28 mouse cellular contexts compared by ENCODE assay signal in genomic region chr3:107597134-107597533, GRCm38 (mm10). TPM values are rescaled to one million over a fixed set of nuclear protein-coding genes. Genes with fewer than 3 reads are reported as not detected.
DNase-seq lines count a peak whose midpoint lies in the region; ATAC-seq and TF ChIP-seq lines count a peak whose summit lies in the region.
"Had no signal": no experiment of that assay in that cellular context is flagged by ENCODE, and none has a peak within 500 bp of the region (broad histone marks: within the 10 kb centered on the region; RNA-seq: fewer than 3 reads in every experiment).

No protein-coding gene starts in this region.

- H3K9me3 ChIP-seq in forebrain, embryonic 11.5 days (ENCODE audit: control insufficient read depth, low read length), result no peaks in the 10 kb centered on the region
- H3K9me3 ChIP-seq in forebrain, postnatal 0 days (ENCODE audit: low read length), result no peaks in the 10 kb centered on the region
- no peaks in the 10 kb centered on the region for H3K9me3 ChIP-seq in intestine, embryonic 14.5 days (ENCODE audit: control insufficient read depth, low read length)
- no peaks in the 10 kb centered on the region for H3K9me3 ChIP-seq in intestine, embryonic 16.5 days (ENCODE audit: control insufficient read depth, low read length)
- H3K9me3 ChIP-seq in embryonic facial prominence, embryonic 12.5 days, result no peaks in the 10 kb centered on the region
- H3K9me3 ChIP-seq in limb, embryonic 13.5 days, result no peaks in the 10 kb centered on the region
- H3K9me3 ChIP-seq in stomach, postnatal 0 days (ENCODE audit: control insufficient read depth, low read length), result no peaks in the 10 kb centered on the region
- H3K9me3 ChIP-seq: heart, embryonic 15.5 days; hindbrain, embryonic 13.5 days; liver, embryonic 15.5 days; midbrain, embryonic 13.5 days; neural tube, embryonic 15.5 days had no signal

- TF ChIP-seq EP300 in stomach, postnatal 0 days (optimal IDR thresholded peaks at IDR 0.05), result no peak

- no peak overlapping the region for H3K9ac ChIP-seq in forebrain, embryonic 11.5 days (ENCODE audit: low read length)
- no peak overlapping the region for H3K9ac ChIP-seq in forebrain, postnatal 0 days
- no peak overlapping the region for H3K9ac ChIP-seq in intestine, embryonic 14.5 days (ENCODE audit: low read length)
- no peak overlapping the region for H3K9ac ChIP-seq in intestine, embryonic 16.5 days (ENCODE audit: low read depth, low read length)
- H3K9ac ChIP-seq in embryonic facial prominence, embryonic 12.5 days, result peak overlapping the region; percentile 35
- no peak overlapping the region for H3K9ac ChIP-seq in limb, embryonic 13.5 days
- no peak overlapping the region for H3K9ac ChIP-seq in stomach, postnatal 0 days (ENCODE audit: low read length)
- H3K9ac ChIP-seq: heart, embryonic 15.5 days; hindbrain, embryonic 13.5 days; liver, embryonic 15.5 days; midbrain, embryonic 13.5 days; neural tube, embryonic 15.5 days had no signal

- H3K4me1 ChIP-seq in forebrain, embryonic 11.5 days (replicated peaks; ENCODE audit: control insufficient read depth, insufficient read depth, low read length), result peaks cover 10% of the 10 kb centered on the region; the same call in 1 of the 2 replicates
- peaks cover 6% of the 10 kb centered on the region; the same call in 1 of the 2 replicates for H3K4me1 ChIP-seq in forebrain, postnatal 0 days (ENCODE audit: insufficient read depth)
- peaks cover 4% of the 10 kb centered on the region for H3K4me1 ChIP-seq in intestine, embryonic 14.5 days (replicated peaks; ENCODE audit: control insufficient read depth, insufficient read depth, low read length)
- H3K4me1 ChIP-seq in intestine, embryonic 16.5 days (ENCODE audit: control insufficient read depth, insufficient read depth, low read length), result peaks cover 12% of the 10 kb centered on the region
- peaks cover 27% of the 10 kb centered on the region for H3K4me1 ChIP-seq in embryonic facial prominence, embryonic 12.5 days
- H3K4me1 ChIP-seq in limb, embryonic 13.5 days, result peaks cover 56% of the 10 kb centered on the region
- no peaks in the 10 kb centered on the region for H3K4me1 ChIP-seq in stomach, postnatal 0 days (replicated peaks; ENCODE audit: control insufficient read depth, insufficient read depth)

- no peak for DNase-seq in forebrain, embryonic 11.5 days (ENCODE audit: low spot score)
- no peak for DNase-seq in forebrain, postnatal 0 days
- peak; percentile 66 for DNase-seq in intestine, embryonic 14.5 days (ENCODE audit: low spot score)
- DNase-seq in stomach, postnatal 0 days (ENCODE audit: low spot score), result no peak
- no peak for DNase-seq in adrenal gland, adult 2 months
- DNase-seq: adrenal gland, postnatal 36 days; gastrocnemius, postnatal 10 days; kidney, postnatal 25 days had no signal

- H3K4me3 ChIP-seq in forebrain, embryonic 11.5 days (ENCODE audit: low read depth, low read length), result no peak overlapping the region
- H3K4me3 ChIP-seq in forebrain, postnatal 0 days (ENCODE audit: low read depth, low read length), result no peak overlapping the region
- no peak overlapping the region for H3K4me3 ChIP-seq in intestine, embryonic 14.5 days (ENCODE audit: low read depth, low read length)
- H3K4me3 ChIP-seq in intestine, embryonic 16.5 days (ENCODE audit: low read length), result no peak overlapping the region
- H3K4me3 ChIP-seq in embryonic facial prominence, embryonic 12.5 days, result peak overlapping the region; percentile 58
- peak overlapping the region; percentile 54 for H3K4me3 ChIP-seq in limb, embryonic 13.5 days
- no peak overlapping the region for H3K4me3 ChIP-seq in stomach, postnatal 0 days (ENCODE audit: low read depth, low read length)
- H3K4me3 ChIP-seq: liver, embryonic 15.5 days; neural tube, embryonic 15.5 days had no signal

- H3K4me2 ChIP-seq in forebrain, embryonic 11.5 days (ENCODE audit: low read depth, low read length, severe bottlenecking), result peak overlapping the region; percentile 18; the same call in 1 of the 2 replicates
- no peak overlapping the region for H3K4me2 ChIP-seq in forebrain, postnatal 0 days (ENCODE audit: low read depth)
- no peak overlapping the region for H3K4me2 ChIP-seq in intestine, embryonic 14.5 days (ENCODE audit: low read length)
- H3K4me2 ChIP-seq in intestine, embryonic 16.5 days (ENCODE audit: low read depth, low read length), result no peak overlapping the region
- H3K4me2 ChIP-seq in embryonic facial prominence, embryonic 12.5 days (replicated peaks), result peak overlapping the region; percentile 77
- peak overlapping the region; percentile 86 for H3K4me2 ChIP-seq in limb, embryonic 13.5 days (replicated peaks)
- no peak overlapping the region for H3K4me2 ChIP-seq in stomach, postnatal 0 days (replicated peaks; ENCODE audit: low read depth)
- H3K4me2 ChIP-seq: hindbrain, embryonic 13.5 days; liver, embryonic 15.5 days; neural tube, embryonic 15.5 days had no signal

- WGBS in forebrain, embryonic 11.5 days, result 3% methylated on average over 21 of the region's 24 CpGs
- 2% methylated on average over 21 of the region's 24 CpGs for WGBS in forebrain, postnatal 0 days
- WGBS in intestine, embryonic 14.5 days, result 1% methylated on average over 21 of the region's 24 CpGs
- 2% methylated on average over 22 of the region's 24 CpGs for WGBS in intestine, embryonic 16.5 days
- WGBS in embryonic facial prominence, embryonic 12.5 days, result 3% methylated on average over 24 of the region's 24 CpGs
- WGBS in limb, embryonic 13.5 days, result 3% methylated on average over 21 of the region's 24 CpGs
- 6% methylated on average over 21 of the region's 24 CpGs for WGBS in stomach, postnatal 0 days

- TF ChIP-seq CTCF in forebrain, postnatal 0 days (IDR thresholded peaks at IDR 0.05; ENCODE audit: low read depth), result no peak
- no peak for TF ChIP-seq CTCF in stomach, postnatal 0 days (IDR thresholded peaks at IDR 0.05; ENCODE audit: low read depth)

- H3K27ac ChIP-seq in forebrain, embryonic 11.5 days (ENCODE audit: low read depth, low read length), result no peak overlapping the region
- H3K27ac ChIP-seq in forebrain, postnatal 0 days (ENCODE audit: low read depth, low read length), result no peak overlapping the region
- H3K27ac ChIP-seq in intestine, embryonic 14.5 days (ENCODE audit: low read depth), result no peak overlapping the region
- no peak overlapping the region for H3K27ac ChIP-seq in intestine, embryonic 16.5 days (ENCODE audit: low read length)
- 0 out of 2 replicates have a peak overlapping the region, but pooled peaks have one; percentile 90 for H3K27ac ChIP-seq in embryonic facial prominence, embryonic 12.5 days
- H3K27ac ChIP-seq in limb, embryonic 13.5 days, result no peak overlapping the region
- H3K27ac ChIP-seq in stomach, postnatal 0 days (replicated peaks), result no peak overlapping the region
- H3K27ac ChIP-seq: heart, embryonic 15.5 days; hindbrain, embryonic 13.5 days; liver, embryonic 15.5 days; midbrain, embryonic 13.5 days; neural tube, embryonic 15.5 days had no signal

- H3K36me3 ChIP-seq in forebrain, embryonic 11.5 days (ENCODE audit: control insufficient read depth, insufficient read depth, low read length), result no peaks in the 10 kb centered on the region
- H3K36me3 ChIP-seq in forebrain, postnatal 0 days (ENCODE audit: insufficient read depth), result no peaks in the 10 kb centered on the region
- H3K36me3 ChIP-seq in intestine, embryonic 14.5 days (ENCODE audit: control insufficient read depth, insufficient read depth, low read length), result no peaks in the 10 kb centered on the region
- no peaks in the 10 kb centered on the region for H3K36me3 ChIP-seq in intestine, embryonic 16.5 days (ENCODE audit: control insufficient read depth, insufficient read depth, low read length)
- no peaks in the 10 kb centered on the region for H3K36me3 ChIP-seq in embryonic facial prominence, embryonic 12.5 days
- no peaks in the 10 kb centered on the region for H3K36me3 ChIP-seq in limb, embryonic 13.5 days
- no peaks in the 10 kb centered on the region for H3K36me3 ChIP-seq in stomach, postnatal 0 days (ENCODE audit: control insufficient read depth, insufficient read depth, low read length)
- H3K36me3 ChIP-seq: G1E; heart, embryonic 15.5 days; hindbrain, embryonic 13.5 days; liver, embryonic 15.5 days; midbrain, embryonic 13.5 days; neural tube, embryonic 15.5 days had no signal

- ATAC-seq in forebrain, embryonic 11.5 days (replicated peaks; ENCODE audit: low FRiP score), result no peak
- ATAC-seq in forebrain, postnatal 0 days, result no peak
- no peak for ATAC-seq in intestine, embryonic 14.5 days (replicated peaks; ENCODE audit: low FRiP score, low TSS enrichment, low read depth)
- no peak for ATAC-seq in intestine, embryonic 16.5 days
- ATAC-seq in embryonic facial prominence, embryonic 12.5 days (ENCODE audit: insufficient number of reproducible peaks, insufficient read depth, low FRiP score, low TSS enrichment), result no peak
- ATAC-seq in limb, embryonic 13.5 days (ENCODE audit: low FRiP score, low read depth), result no peak
- ATAC-seq in stomach, postnatal 0 days (ENCODE audit: low FRiP score, low TSS enrichment), result no peak
- ATAC-seq: inflammation-experienced regulatory T-cells, adult 6 months; lung, postnatal 0 days; midbrain, embryonic 13.5 days had no signal

- H3K27me3 ChIP-seq in forebrain, embryonic 11.5 days (ENCODE audit: control insufficient read depth, insufficient read depth, low read length), result peaks cover 75% of the 10 kb centered on the region
- H3K27me3 ChIP-seq in forebrain, postnatal 0 days (ENCODE audit: insufficient read depth, low read length), result peaks cover 71% of the 10 kb centered on the region
- H3K27me3 ChIP-seq in intestine, embryonic 14.5 days (replicated peaks; ENCODE audit: control insufficient read depth, insufficient read depth, low read length), result peaks cover 93% of the 10 kb centered on the region
- H3K27me3 ChIP-seq in intestine, embryonic 16.5 days (replicated peaks; ENCODE audit: control insufficient read depth, insufficient read depth, low read length), result peaks cover 81% of the 10 kb centered on the region
- H3K27me3 ChIP-seq in embryonic facial prominence, embryonic 12.5 days, result peaks cover 73% of the 10 kb centered on the region
- peaks cover 74% of the 10 kb centered on the region for H3K27me3 ChIP-seq in limb, embryonic 13.5 days
- H3K27me3 ChIP-seq in stomach, postnatal 0 days (ENCODE audit: control insufficient read depth, insufficient read depth, low read length), result peaks cover 21% of the 10 kb centered on the region

RNA-seq across cellular contexts. Expression of gene Alx3, which starts 2.3 kb away (rescaled TPM):
- polyA plus RNA-seq in forebrain, embryonic 11.5 days (2014; fragmentation: Nextera tagmentation; extraction: Ambion mirVana), result 14.7 and 16.9 TPM in 2 replicates
- 2.2 and 3.3 TPM in 2 replicates for total RNA-seq in forebrain, postnatal 0 days (2014; rRNA removed)
- polyA plus RNA-seq in forebrain, postnatal 0 days (2015; fragmentation: Nextera tagmentation; extraction: Ambion mirVana), result 3.7 and 5.2 TPM in 2 replicates
- not detected in 2 replicates for polyA plus RNA-seq in intestine, embryonic 14.5 days (2014; fragmentation: Nextera tagmentation; extraction: Ambion mirVana)
- not detected in 2 replicates for polyA plus RNA-seq in intestine, embryonic 16.5 days (2015; fragmentation: Nextera tagmentation; extraction: Ambion mirVana)
- 28.7 and 40.5 TPM in 2 replicates for polyA plus RNA-seq in embryonic facial prominence, embryonic 12.5 days (2016; fragmentation: Nextera tagmentation; extraction: Ambion mirVana)
- 11.5 and 13.7 TPM in 2 replicates for polyA plus RNA-seq in limb, embryonic 13.5 days (2015; fragmentation: Nextera tagmentation; extraction: Ambion mirVana)
- not detected in 2 replicates for polyA plus RNA-seq in stomach, postnatal 0 days (2015; fragmentation: Nextera tagmentation; extraction: Ambion mirVana)
- total RNA-seq in adrenal gland, adult 2 months (2021), result not detected
- not detected in 2 replicates for polyA plus RNA-seq in adrenal gland, adult 2 months (2012; rRNA removed)
- total RNA-seq: adrenal gland, postnatal 36 days; gastrocnemius, postnatal 10 days; heart, adult 18-20 months; megakaryocyte progenitor cell, adult 5-6 weeks had no signal
- polyA plus RNA-seq: G1E; inflammation-experienced regulatory T-cells, adult 6 months; lung, postnatal 0 days; neural tube, embryonic 15.5 days; urinary bladder, adult 2 months had no signal

RNA-seq across cellular contexts. Expression of gene Gm10961, which starts 34.0 kb away (rescaled TPM):
- polyA plus RNA-seq in forebrain, embryonic 11.5 days (2014; fragmentation: Nextera tagmentation; extraction: Ambion mirVana), result not detected in 2 replicates
- not detected in 2 replicates for total RNA-seq in forebrain, postnatal 0 days (2014; rRNA removed)
- not detected in 2 replicates for polyA plus RNA-seq in forebrain, postnatal 0 days (2015; fragmentation: Nextera tagmentation; extraction: Ambion mirVana)
- polyA plus RNA-seq in intestine, embryonic 14.5 days (2014; fragmentation: Nextera tagmentation; extraction: Ambion mirVana), result not detected in 2 replicates
- not detected in 2 replicates for polyA plus RNA-seq in intestine, embryonic 16.5 days (2015; fragmentation: Nextera tagmentation; extraction: Ambion mirVana)
- not detected in 2 replicates for polyA plus RNA-seq in embryonic facial prominence, embryonic 12.5 days (2016; fragmentation: Nextera tagmentation; extraction: Ambion mirVana)
- not detected in 2 replicates for polyA plus RNA-seq in limb, embryonic 13.5 days (2015; fragmentation: Nextera tagmentation; extraction: Ambion mirVana)
- polyA plus RNA-seq in stomach, postnatal 0 days (2015; fragmentation: Nextera tagmentation; extraction: Ambion mirVana), result not detected in 2 replicates
- total RNA-seq in adrenal gland, adult 2 months (2021), result not detected
- polyA plus RNA-seq in adrenal gland, adult 2 months (2012; rRNA removed), result not detected in 2 replicates
- total RNA-seq: adrenal gland, postnatal 36 days; G1E; gastrocnemius, postnatal 10 days; heart, adult 18-20 months; layer of hippocampus, adult 8-10 months; left cerebral cortex, adult 18-20 months; left cerebral cortex, postnatal 4 days; megakaryocyte progenitor cell, adult 5-6 weeks had no signal
- polyA plus RNA-seq: cerebellum, adult 2 months; G1E; heart, embryonic 15.5 days; hindbrain, embryonic 13.5 days; inflammation-experienced regulatory T-cells, adult 6 months; liver, embryonic 15.5 days; lung, postnatal 0 days; midbrain, embryonic 13.5 days; neural tube, embryonic 15.5 days; stomach, embryonic 16.5 days; thymus, postnatal 0 days; urinary bladder, adult 2 months had no signal

RNA-seq across cellular contexts. Expression of gene Strip1, which starts 34.4 kb away (rescaled TPM):
- 92.2 and 100 TPM in 2 replicates for polyA plus RNA-seq in forebrain, embryonic 11.5 days (2014; fragmentation: Nextera tagmentation; extraction: Ambion mirVana)
- 115 and 135 TPM in 2 replicates for total RNA-seq in forebrain, postnatal 0 days (2014; rRNA removed)
- 92.6 and 108 TPM in 2 replicates for polyA plus RNA-seq in forebrain, postnatal 0 days (2015; fragmentation: Nextera tagmentation; extraction: Ambion mirVana)
- 49.4 and 49.7 TPM in 2 replicates for polyA plus RNA-seq in intestine, embryonic 14.5 days (2014; fragmentation: Nextera tagmentation; extraction: Ambion mirVana)
- polyA plus RNA-seq in intestine, embryonic 16.5 days (2015; fragmentation: Nextera tagmentation; extraction: Ambion mirVana), result 29.3 and 31.7 TPM in 2 replicates
- 82.4 and 83.1 TPM in 2 replicates for polyA plus RNA-seq in embryonic facial prominence, embryonic 12.5 days (2016; fragmentation: Nextera tagmentation; extraction: Ambion mirVana)
- polyA plus RNA-seq in limb, embryonic 13.5 days (2015; fragmentation: Nextera tagmentation; extraction: Ambion mirVana), result 62.5 and 68.4 TPM in 2 replicates
- polyA plus RNA-seq in stomach, postnatal 0 days (2015; fragmentation: Nextera tagmentation; extraction: Ambion mirVana), result 25.4 and 26.1 TPM in 2 replicates
- total RNA-seq in adrenal gland, adult 2 months (2021), result 10 to 100 TPM; 30.9 to 34.2 TPM
- 39.4 and 41.6 TPM in 2 replicates for polyA plus RNA-seq in adrenal gland, adult 2 months (2012; rRNA removed)

RNA-seq across cellular contexts. Expression of gene Ubl4b, which starts 42.3 kb away (rescaled TPM):
- polyA plus RNA-seq in forebrain, embryonic 11.5 days (2014; fragmentation: Nextera tagmentation; extraction: Ambion mirVana), result not detected in 2 replicates
- total RNA-seq in forebrain, postnatal 0 days (2014; rRNA removed), result 0.23 TPM in 1 of 2 replicates, not detected in the other
- not detected in 2 replicates for polyA plus RNA-seq in forebrain, postnatal 0 days (2015; fragmentation: Nextera tagmentation; extraction: Ambion mirVana)
- not detected in 2 replicates for polyA plus RNA-seq in intestine, embryonic 14.5 days (2014; fragmentation: Nextera tagmentation; extraction: Ambion mirVana)
- polyA plus RNA-seq in intestine, embryonic 16.5 days (2015; fragmentation: Nextera tagmentation; extraction: Ambion mirVana), result not detected in 2 replicates
- 0.46 and 0.48 TPM in 2 replicates for polyA plus RNA-seq in embryonic facial prominence, embryonic 12.5 days (2016; fragmentation: Nextera tagmentation; extraction: Ambion mirVana)
- polyA plus RNA-seq in limb, embryonic 13.5 days (2015; fragmentation: Nextera tagmentation; extraction: Ambion mirVana), result 0.14 TPM in 1 of 2 replicates, not detected in the other
- polyA plus RNA-seq in stomach, postnatal 0 days (2015; fragmentation: Nextera tagmentation; extraction: Ambion mirVana), result not detected in 2 replicates
- total RNA-seq in adrenal gland, adult 2 months (2021), result not detected
- not detected in 2 replicates for polyA plus RNA-seq in adrenal gland, adult 2 months (2012; rRNA removed)
- total RNA-seq: adrenal gland, postnatal 36 days; gastrocnemius, postnatal 10 days; heart, adult 18-20 months; layer of hippocampus, adult 8-10 months; left cerebral cortex, adult 18-20 months; megakaryocyte progenitor cell, adult 5-6 weeks had no signal
- polyA plus RNA-seq: cerebellum, adult 2 months; G1E; heart, embryonic 15.5 days; hindbrain, embryonic 13.5 days; inflammation-experienced regulatory T-cells, adult 6 months; liver, embryonic 15.5 days; lung, postnatal 0 days; midbrain, embryonic 13.5 days; neural tube, embryonic 15.5 days; stomach, embryonic 16.5 days; thymus, postnatal 0 days; urinary bladder, adult 2 months had no signal

Comparison
In these comparisons a context has a peak if more than half of its experiments do, and no peak if none do; other contexts are left out.
1. H3K4me2 ChIP-seq: peak in forebrain, embryonic 11.5 days (single experiment), embryonic facial prominence, embryonic 12.5 days (single experiment) and limb, embryonic 13.5 days (single experiment); none in forebrain, postnatal 0 days (single experiment), intestine, embryonic 14.5 days (single experiment), intestine, embryonic 16.5 days (single experiment) and stomach, postnatal 0 days (single experiment).
2. H3K4me3 ChIP-seq: peak in embryonic facial prominence, embryonic 12.5 days (single experiment) and limb, embryonic 13.5 days (single experiment); none in forebrain, embryonic 11.5 days (single experiment), forebrain, postnatal 0 days (single experiment), intestine, embryonic 14.5 days (single experiment), intestine, embryonic 16.5 days (single experiment) and stomach, postnatal 0 days (single experiment).